Comparison of ENCODE assay signal across 10 mouse cellular contexts in the genomic region with DNA sequence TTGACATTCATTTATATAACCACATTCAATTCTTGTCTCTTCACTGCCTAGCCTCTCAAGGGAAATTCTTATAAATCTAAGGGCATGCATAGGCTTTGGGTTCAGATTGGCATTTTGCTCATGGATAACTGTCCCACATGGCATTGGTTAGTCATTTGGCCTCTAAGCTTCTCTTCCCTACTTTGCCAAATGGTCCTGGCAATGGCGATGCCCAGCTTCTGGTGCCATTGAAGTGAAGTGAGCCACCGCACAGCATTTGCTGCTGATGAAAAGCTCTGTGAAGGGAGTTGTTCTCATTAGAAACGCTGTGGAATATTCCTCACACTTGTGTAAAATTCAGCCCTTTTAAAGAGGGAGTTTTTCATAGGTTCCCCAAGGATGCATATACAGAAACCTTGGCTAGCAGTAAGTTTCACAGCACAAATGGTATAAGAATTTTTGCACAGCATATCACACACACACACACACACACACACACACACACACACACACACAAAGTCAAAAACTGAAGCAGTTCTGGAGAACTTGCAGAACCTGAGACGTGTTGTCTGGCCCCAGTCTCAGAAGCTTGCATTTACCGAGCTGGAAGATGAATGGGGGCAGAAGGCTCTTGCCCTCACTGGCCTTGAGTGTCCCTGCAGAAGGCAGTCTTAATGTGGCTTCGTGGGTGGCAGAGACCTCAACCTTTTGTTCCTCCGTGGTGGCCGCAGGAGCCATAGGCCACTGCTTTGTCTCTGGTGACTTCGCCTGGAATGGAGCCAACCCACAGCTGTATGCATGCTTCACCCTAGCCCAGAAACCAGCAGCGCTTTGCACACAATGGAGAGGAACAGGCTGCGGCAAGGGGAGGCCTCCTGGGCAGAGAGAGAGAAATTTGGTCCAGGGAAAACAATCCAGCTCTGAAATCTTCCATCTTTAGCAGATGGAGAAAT. TPM values are rescaled to one million over a fixed set of nuclear protein-coding genes. Genes with fewer than 3 reads are reported as not detected.
DNase-seq lines count a peak whose midpoint lies in the region; ATAC-seq lines count a peak whose summit lies in the region.
"Had no signal": no experiment of that assay in that cellular context is flagged by ENCODE, and none has a peak within 500 bp of the region (broad histone marks: within the 10 kb centered on the region; RNA-seq: fewer than 3 reads in every experiment).

No protein-coding gene starts in this region.

- H3K36me3 ChIP-seq in intestine, embryonic 16.5 days (ENCODE audit: control insufficient read depth, insufficient read depth, low read length), result no peaks in the 10 kb centered on the region

- no peaks in the 10 kb centered on the region for H3K27me3 ChIP-seq in intestine, embryonic 16.5 days (replicated peaks; ENCODE audit: control insufficient read depth, insufficient read depth, low read length)

- ATAC-seq in intestine, embryonic 16.5 days, result peak; percentile 56; the same call in 1 of the 2 replicates

- no peak overlapping the region for H3K9ac ChIP-seq in intestine, embryonic 16.5 days (ENCODE audit: low read depth, low read length)
- H3K9ac ChIP-seq: liver, embryonic 14.5 days had no signal

- no peaks in the 10 kb centered on the region for H3K9me3 ChIP-seq in intestine, embryonic 16.5 days (ENCODE audit: control insufficient read depth, low read length)

- DNase-seq in cerebellum, postnatal 10 days, result peak; percentile 68 to 74
- no peak for DNase-seq in cerebellum, adult 8-10 months
- DNase-seq in thymus, postnatal 14 days, result peak; percentile 27
- DNase-seq in thymus, postnatal 0 days (ENCODE audit: low spot score), result no peak
- DNase-seq in mesoderm, embryonic 11.5 days (ENCODE audit: low read depth, low spot score), result peak; percentile 68
- DNase-seq in urinary bladder, postnatal 36 days (ENCODE audit: low spot score in 2 of 2), result no peak
- no peak for DNase-seq in right cerebral cortex, postnatal 25 days

- no peak overlapping the region for H3K4me2 ChIP-seq in intestine, embryonic 16.5 days (ENCODE audit: low read depth, low read length)

- no peak overlapping the region for H3K27ac ChIP-seq in intestine, embryonic 16.5 days (ENCODE audit: low read length)
- H3K27ac ChIP-seq: liver, embryonic 14.5 days had no signal

- 46% methylated on average over 11 of the region's 11 CpGs for WGBS in intestine, embryonic 16.5 days

- peaks cover 5% of the 10 kb centered on the region; the same call in 1 of the 2 replicates for H3K4me1 ChIP-seq in intestine, embryonic 16.5 days (ENCODE audit: control insufficient read depth, insufficient read depth, low read length)

- no peak overlapping the region for H3K4me3 ChIP-seq in intestine, embryonic 16.5 days (ENCODE audit: low read length)

RNA-seq across cellular contexts. Expression of gene Olfml3, which starts 21.8 kb away (rescaled TPM):
- 2.4 and 2.9 TPM in 2 replicates for polyA plus RNA-seq in thymus, postnatal 0 days (2015; fragmentation: Nextera tagmentation; extraction: Ambion mirVana)
- 41.6 and 44.0 TPM in 2 replicates for polyA plus RNA-seq in intestine, embryonic 16.5 days (2015; fragmentation: Nextera tagmentation; extraction: Ambion mirVana)

RNA-seq across cellular contexts. Expression of gene Gm10964, which starts 23.1 kb away (rescaled TPM):
- polyA plus RNA-seq in thymus, postnatal 0 days (2015; fragmentation: Nextera tagmentation; extraction: Ambion mirVana), result not detected in 2 replicates
- polyA plus RNA-seq in intestine, embryonic 16.5 days (2015; fragmentation: Nextera tagmentation; extraction: Ambion mirVana), result not detected in 2 replicates
- polyA plus RNA-seq: C2C12; liver, embryonic 14.5 days had no signal

Comparison
In these comparisons a context has a peak if more than half of its experiments do, and no peak if none do; other contexts are left out.
1. DNase-seq: peak in cerebellum, postnatal 10 days (2 of 2), thymus, postnatal 14 days (single experiment) and mesoderm, embryonic 11.5 days (single experiment); none in cerebellum, adult 8-10 months (single experiment), thymus, postnatal 0 days (single experiment), urinary bladder, postnatal 36 days (0 of 2) and right cerebral cortex, postnatal 25 days (single experiment).
2. RNA of gene Olfml3, which starts 21.8 kb away (polyA plus RNA-seq): 41.6 to 44.0 TPM in intestine, embryonic 16.5 days; 2.4 to 2.9 TPM in thymus, postnatal 0 days; every median in the first group is over 10 times any median in the second.